Comparison of ENCODE assay signal across 15 mouse cellular contexts in the genomic region with DNA sequence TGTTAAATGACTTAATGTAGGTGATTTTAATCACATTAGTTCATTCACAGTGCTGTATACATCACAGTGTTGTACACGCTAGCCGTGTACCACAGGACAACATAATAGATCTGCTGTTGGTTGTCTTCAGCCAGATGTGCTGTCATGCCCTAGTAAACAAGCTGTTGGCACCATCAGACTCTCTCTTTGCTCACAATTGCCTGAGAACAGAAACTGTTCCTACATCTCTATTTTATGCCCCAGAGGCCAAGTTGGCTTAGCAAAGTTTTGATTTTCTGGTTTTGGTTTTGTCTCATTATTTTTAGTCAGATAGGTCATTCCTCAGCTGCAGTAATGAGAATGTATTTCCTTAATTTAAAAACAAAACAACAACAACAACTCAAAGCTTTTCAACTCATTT. TPM values are rescaled to one million over a fixed set of nuclear protein-coding genes. Genes with fewer than 3 reads are reported as not detected.
DNase-seq lines count a peak whose midpoint lies in the region; ATAC-seq and TF ChIP-seq lines count a peak whose summit lies in the region.
"Had no signal": no experiment of that assay in that cellular context is flagged by ENCODE, and none has a peak within 500 bp of the region (broad histone marks: within the 10 kb centered on the region; RNA-seq: fewer than 3 reads in every experiment).

No protein-coding gene starts in this region.

- H3K4me3 ChIP-seq in lung, adult 2 months (replicated peaks; ENCODE audit: extremely low read depth, low read depth, low read length) = peak overlapping the region; percentile 24
- H3K4me3 ChIP-seq in brown adipose tissue, adult 24 weeks (ENCODE audit: insufficient read depth, low read depth, low read length) = peak overlapping the region; percentile 48
- no peak overlapping the region for H3K4me3 ChIP-seq in intestine, postnatal 0 days (ENCODE audit: low read depth, low read length)
- H3K4me3 ChIP-seq: embryonic facial prominence, embryonic 15.5 days; forebrain, embryonic 15.5 days; limb, embryonic 15.5 days had no signal

- no peaks in the 10 kb centered on the region for H3K9me3 ChIP-seq in intestine, postnatal 0 days (ENCODE audit: control insufficient read depth)
- H3K9me3 ChIP-seq: embryonic facial prominence, embryonic 15.5 days; forebrain, embryonic 15.5 days; G1E; limb, embryonic 15.5 days had no signal

- no peak overlapping the region for H3K4me2 ChIP-seq in intestine, postnatal 0 days (replicated peaks; ENCODE audit: low read depth)
- H3K4me2 ChIP-seq: embryonic facial prominence, embryonic 15.5 days; forebrain, embryonic 15.5 days; heart, embryonic 11.5 days; limb, embryonic 15.5 days had no signal

- 0 out of 2 replicates have a peak overlapping the region, but pooled peaks have one; percentile 49 for H3K27ac ChIP-seq in brown adipose tissue, adult 24 weeks (replicated peaks; ENCODE audit: low read depth, low read length)
- H3K27ac ChIP-seq in intestine, postnatal 0 days (ENCODE audit: low read depth, low read length) = no peak overlapping the region
- H3K27ac ChIP-seq: embryonic facial prominence, embryonic 15.5 days; forebrain, embryonic 15.5 days; limb, embryonic 15.5 days had no signal

- no peak for TF ChIP-seq CTCF in lung, adult 2 months (IDR thresholded peaks at IDR 0.05; ENCODE audit: insufficient read depth, low read length)
- no peak for TF ChIP-seq CTCF in intestine, postnatal 0 days (IDR thresholded peaks at IDR 0.05; ENCODE audit: low read depth)

- ATAC-seq in intestine, postnatal 0 days = no peak
- ATAC-seq: forebrain, embryonic 15.5 days; intestine, embryonic 16.5 days had no signal

- no peaks in the 10 kb centered on the region for H3K36me3 ChIP-seq in intestine, postnatal 0 days (ENCODE audit: control insufficient read depth, insufficient read depth)
- H3K36me3 ChIP-seq: embryonic facial prominence, embryonic 15.5 days; limb, embryonic 15.5 days had no signal

- no peaks in the 10 kb centered on the region for H3K27me3 ChIP-seq in intestine, postnatal 0 days (replicated peaks; ENCODE audit: control insufficient read depth, insufficient read depth, low read length)
- H3K27me3 ChIP-seq: embryonic facial prominence, embryonic 15.5 days; forebrain, embryonic 15.5 days; limb, embryonic 15.5 days had no signal

- DNase-seq in lung, adult 2 months = no peak
- DNase-seq in lung, postnatal 10 days = no peak
- peak; percentile 36 for DNase-seq in NIH3T3 (ENCODE audit: low read depth)
- peak; percentile 51 for DNase-seq in naive thymus-derived CD4-positive, alpha-beta T cell, adult 2 months (ENCODE audit: low read depth)
- DNase-seq in left cerebral cortex, adult 9 months (ENCODE audit: low spot score in 2 of 2) = no peak
- DNase-seq: cerebellum, adult 11-12 months; kidney, postnatal 36 days had no signal

- 61% methylated on average over 2 of the region's 2 CpGs for WGBS in lung, adult 2 months
- 79% methylated on average over 2 of the region's 2 CpGs for WGBS in intestine, postnatal 0 days

- TF ChIP-seq POLR2A in lung, adult 2 months (IDR thresholded peaks at IDR 0.05; ENCODE audit: borderline replicate concordance, extremely low read depth, low read depth, low read length) = no peak

- no peak overlapping the region for H3K9ac ChIP-seq in intestine, postnatal 0 days (ENCODE audit: low read depth, low read length)
- H3K9ac ChIP-seq: embryonic facial prominence, embryonic 15.5 days; forebrain, embryonic 15.5 days; limb, embryonic 15.5 days had no signal

- peaks cover 5% of the 10 kb centered on the region; the same call in 1 of the 2 replicates for H3K4me1 ChIP-seq in lung, adult 2 months (ENCODE audit: control insufficient read depth, insufficient read depth, low read length)
- peaks cover 8% of the 10 kb centered on the region for H3K4me1 ChIP-seq in brown adipose tissue, adult 24 weeks (ENCODE audit: control insufficient read depth, insufficient read depth, insufficient read length, low read length)
- no peaks in the 10 kb centered on the region for H3K4me1 ChIP-seq in intestine, postnatal 0 days (replicated peaks; ENCODE audit: control insufficient read depth, insufficient read depth, low read length)

RNA-seq across cellular contexts. Expression of gene Evi2, which starts 0.7 kb away (rescaled TPM):
- 1.1 and 1.2 TPM in 2 replicates for polyA plus RNA-seq in lung, adult 2 months (2012; rRNA removed)
- not detected in 2 replicates for polyA plus RNA-seq in brown adipose tissue, adult 24 weeks (2012; ENCODE audit: insufficient read depth, insufficient read length, missing spikeins)
- 0.17 and 0.21 TPM in 2 replicates for polyA plus RNA-seq in intestine, postnatal 0 days (2015; fragmentation: Nextera tagmentation; extraction: Ambion mirVana)
- polyA plus RNA-seq: G1E had no signal

RNA-seq across cellular contexts. Expression of gene Evi2a, which starts 0.7 kb away (rescaled TPM):
- 7.7 and 14.0 TPM in 2 replicates for polyA plus RNA-seq in lung, adult 2 months (2012; rRNA removed)
- polyA plus RNA-seq in brown adipose tissue, adult 24 weeks (2012; ENCODE audit: insufficient read depth, insufficient read length, missing spikeins) = 4.7 and 6.5 TPM in 2 replicates
- polyA plus RNA-seq in intestine, postnatal 0 days (2015; fragmentation: Nextera tagmentation; extraction: Ambion mirVana) = 2.2 and 3.3 TPM in 2 replicates

RNA-seq across cellular contexts. Expression of gene Evi2b, which starts 6.2 kb away (rescaled TPM):
- polyA plus RNA-seq in lung, adult 2 months (2012; rRNA removed) = 11.8 and 24.4 TPM in 2 replicates
- 0.79 and 2.5 TPM in 2 replicates for polyA plus RNA-seq in brown adipose tissue, adult 24 weeks (2012; ENCODE audit: insufficient read depth, insufficient read length, missing spikeins)
- polyA plus RNA-seq in intestine, postnatal 0 days (2015; fragmentation: Nextera tagmentation; extraction: Ambion mirVana) = 0.41 and 1.2 TPM in 2 replicates
- polyA plus RNA-seq: forebrain, embryonic 15.5 days had no signal

RNA-seq across cellular contexts. Expression of gene Omg, which starts 25.9 kb away (rescaled TPM):
- 0.08 TPM in 1 of 2 replicates, not detected in the other for polyA plus RNA-seq in lung, adult 2 months (2012; rRNA removed)
- polyA plus RNA-seq in brown adipose tissue, adult 24 weeks (2012; ENCODE audit: insufficient read depth, insufficient read length, missing spikeins) = not detected in 2 replicates
- polyA plus RNA-seq in intestine, postnatal 0 days (2015; fragmentation: Nextera tagmentation; extraction: Ambion mirVana) = 0.55 and 0.75 TPM in 2 replicates
- polyA plus RNA-seq: G1E had no signal

Comparison
In these comparisons a context has a peak if more than half of its experiments do, and no peak if none do; other contexts are left out.
1. DNase-seq: peak in NIH3T3 (single experiment) and naive thymus-derived CD4-positive, alpha-beta T cell, adult 2 months (single experiment); none in lung, adult 2 months (single experiment), lung, postnatal 10 days (single experiment) and left cerebral cortex, adult 9 months (0 of 2).